Mouse (Mus musculus) left cerebral cortex, adult 18-20 months (tissue): Measurements from ENCODE around the gene P2rx4. TPM values are rescaled to one million over a fixed set of nuclear protein-coding genes. Genes with fewer than 3 reads are reported as not detected.

Experiments used
- DNase-seq, 2 experiments: peaks; one replicate each; pipeline ENCODE4 v3.0.0; 2021 to 2022; ENCODE audit warnings: low spot score in 2 of 2, mixed read lengths in 1 of 2
- total RNA-seq, 2 experiments: library from RNA; stranded (reverse); gene quantifications; 2 replicates each; pipeline ENCODE4 v1.2.3; 2021

P2rx4 gene
- total RNA-seq, 2 experiments from 2014 or later = 19.1 to 20.7 TPM

GRCm38 (mm10) chr5:122700837-122701212 lies 6.5 kb upstream of the P2rx4 start:
- no peak for DNase-seq

DNA sequence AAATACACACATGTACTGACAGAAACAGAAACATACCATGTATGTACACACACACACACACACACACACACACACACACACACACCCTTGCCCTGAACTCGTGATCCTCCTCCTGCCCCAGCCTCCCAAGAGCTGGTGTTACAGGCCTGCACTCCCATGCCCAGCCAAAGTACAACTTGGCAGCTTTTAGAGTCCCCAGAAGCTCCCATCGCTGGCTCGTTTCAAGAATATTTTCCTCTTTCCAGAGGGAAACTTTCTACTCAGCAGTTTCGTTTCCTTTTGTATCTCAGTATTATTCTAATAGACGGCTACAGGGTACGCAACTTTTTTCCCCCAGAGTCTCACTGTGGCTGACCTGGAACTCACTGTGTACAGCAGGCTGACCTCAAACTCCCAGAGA lies 5.2 kb upstream of the P2rx4 start:
- no peak for DNase-seq

GRCm38 (mm10) chr5:122703574-122703973 lies 3.8 kb upstream of the P2rx4 start:
- DNase-seq = no peak

- DNase-seq = no peak
Observed at GRCm38 (mm10) chr5:122704571-122704970, 2.8 kb upstream of the P2rx4 start.

DNA sequence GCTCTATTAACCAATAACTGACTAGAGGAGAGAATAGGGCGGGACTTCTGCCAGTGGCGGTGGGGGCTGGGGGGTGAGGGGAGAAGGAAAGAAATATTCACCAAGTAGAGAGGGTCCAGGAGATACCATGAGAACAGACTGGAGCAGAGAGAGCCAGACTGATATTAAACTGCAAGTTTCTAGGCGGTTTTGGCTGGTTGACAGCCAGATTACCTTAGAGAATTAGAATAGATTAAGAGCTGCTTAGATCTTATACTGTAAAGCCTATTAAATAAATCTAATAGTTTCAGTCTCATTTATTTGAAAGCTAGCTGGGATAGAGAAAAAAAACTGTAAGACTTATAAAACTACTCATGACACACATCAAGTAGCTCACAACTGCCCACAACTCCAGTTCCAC lies 2.2 kb upstream of the P2rx4 start:
- DNase-seq = no peak

DNA sequence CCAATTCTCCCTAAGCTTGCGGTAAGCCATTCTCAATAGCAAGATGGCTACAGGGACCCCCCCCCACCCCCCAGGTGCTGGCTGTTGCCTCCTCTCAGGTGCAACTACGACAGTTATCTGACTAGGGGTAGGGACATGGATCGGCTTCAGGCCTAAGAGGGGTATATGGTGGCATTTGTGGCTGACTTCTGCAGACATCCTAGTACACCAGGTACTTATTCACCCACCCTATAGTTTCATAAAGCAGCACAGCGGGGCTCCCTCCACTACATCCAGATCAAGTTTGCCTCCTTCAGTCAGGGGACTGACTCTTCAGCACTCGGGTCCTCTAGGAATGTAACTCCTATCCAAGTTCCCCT lies 448 bp upstream of the P2rx4 start:
- DNase-seq = no peak

DNA sequence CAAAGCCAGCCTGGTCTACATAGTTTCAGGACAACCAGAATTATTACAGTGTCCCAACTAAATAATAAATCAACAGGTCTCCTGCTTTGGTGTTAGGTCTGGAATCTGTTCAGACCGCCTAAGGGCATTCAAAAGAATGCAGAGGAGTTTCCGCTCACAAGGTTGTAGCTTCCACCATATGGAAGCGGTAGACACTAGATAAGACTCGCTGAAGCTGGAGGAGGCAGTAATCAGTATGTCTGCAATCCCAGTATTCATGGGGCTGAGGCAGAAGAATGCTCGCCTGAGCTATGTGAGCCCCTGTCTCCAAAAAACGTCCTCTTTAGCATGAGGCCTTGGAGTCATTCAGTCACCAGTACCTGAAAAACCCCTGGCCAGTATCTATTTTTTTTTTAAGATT lies 1.5 kb downstream of the P2rx4 start:
- no peak for DNase-seq

DNA sequence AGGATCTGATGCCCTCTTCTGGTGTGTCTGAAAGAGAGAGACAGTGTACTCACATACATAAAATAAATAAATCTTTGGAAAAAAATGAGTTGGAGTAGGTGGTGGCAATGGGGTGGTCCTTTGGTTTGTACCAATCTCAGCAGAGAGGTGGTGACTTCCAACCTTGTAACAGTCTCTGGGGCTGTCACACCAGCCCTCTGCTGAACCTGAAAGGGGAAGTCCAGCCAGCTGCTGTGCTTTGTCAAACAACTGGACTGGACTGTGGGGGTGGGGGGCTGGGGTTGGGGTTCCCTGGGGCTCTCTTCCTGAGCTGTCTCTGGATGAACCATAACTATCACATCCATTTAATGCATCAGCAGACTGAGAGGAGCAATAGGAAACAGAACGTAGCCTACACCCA lies 8.4 kb downstream of the P2rx4 start:
- DNase-seq = no peak

GRCm38 (mm10) chr5:122716793-122717192 lies 9.4 kb downstream of the P2rx4 start:
- no peak for DNase-seq

- DNase-seq = no peak
Observed at GRCm38 (mm10) chr5:122718400-122718799, 11.1 kb downstream of the P2rx4 start.

GRCm38 (mm10) chr5:122719168-122719567 lies 11.8 kb downstream of the P2rx4 start:
- DNase-seq = no peak

GRCm38 (mm10) chr5:122725453-122725852 lies 18.1 kb downstream of the P2rx4 start:
- no peak for DNase-seq

DNA sequence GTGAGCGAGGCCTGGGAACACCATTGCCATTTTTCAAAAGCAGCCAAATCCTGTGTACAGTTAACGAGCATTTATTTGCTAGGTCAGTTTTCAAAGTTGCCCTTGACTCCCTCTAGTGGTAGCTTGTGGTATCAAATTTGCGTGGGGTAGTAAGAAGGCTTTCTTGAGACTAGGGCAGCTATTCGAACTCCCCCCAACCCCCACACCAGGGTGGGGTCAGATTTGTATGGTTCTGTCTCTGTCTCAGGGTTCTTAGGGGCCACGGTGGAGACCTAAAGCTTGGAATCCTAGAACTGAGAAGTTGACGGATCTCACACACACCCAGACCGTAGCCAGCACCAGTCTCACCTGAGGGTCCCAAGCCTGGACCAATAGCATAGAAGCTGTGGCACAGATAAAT lies 18.7 kb downstream of the P2rx4 start:
- DNase-seq = peak; percentile 78 to 84

DNA sequence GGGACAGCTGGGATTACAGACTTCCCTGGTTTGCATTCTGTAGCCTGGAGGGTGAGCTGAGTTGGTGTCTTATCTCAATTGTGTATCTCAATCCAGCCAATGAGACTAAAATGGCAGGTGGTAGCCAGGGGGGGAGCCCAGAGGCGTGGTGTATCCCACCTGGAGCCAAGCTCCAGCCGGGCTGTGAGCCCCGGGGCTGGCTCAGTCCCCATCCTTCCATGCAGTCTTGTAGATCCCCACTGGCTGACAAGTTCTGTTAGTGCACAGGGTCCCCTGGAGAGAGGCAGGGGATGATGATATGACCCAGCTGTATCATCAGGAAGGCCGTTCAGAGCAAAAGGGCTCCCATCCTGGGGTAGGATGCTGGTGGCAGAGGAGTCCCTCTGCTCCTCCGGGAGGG lies 19.3 kb downstream of the P2rx4 start:
- no peak for DNase-seq

DNA sequence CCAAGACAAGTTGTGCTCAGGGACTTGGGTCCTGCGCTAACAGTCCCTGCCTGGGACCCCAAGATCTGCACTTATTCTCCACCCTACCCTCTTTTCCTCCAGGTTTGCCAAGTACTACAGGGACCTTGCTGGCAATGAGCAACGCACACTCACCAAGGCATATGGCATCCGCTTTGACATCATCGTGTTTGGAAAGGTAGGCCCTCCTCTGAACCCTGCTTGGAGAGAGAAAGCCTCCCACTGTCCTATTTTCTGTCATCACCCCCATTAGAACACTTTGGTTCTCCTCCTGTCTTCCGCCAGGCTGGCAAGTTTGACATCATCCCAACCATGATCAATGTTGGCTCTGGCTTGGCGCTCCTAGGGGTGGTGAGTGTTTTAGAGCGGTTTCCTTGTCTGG lies 19.8 kb downstream of the P2rx4 start:
- no peak for DNase-seq

GRCm38 (mm10) chr5:122730776-122731175 lies 23.4 kb downstream of the P2rx4 start:
- no peak for DNase-seq

DNA sequence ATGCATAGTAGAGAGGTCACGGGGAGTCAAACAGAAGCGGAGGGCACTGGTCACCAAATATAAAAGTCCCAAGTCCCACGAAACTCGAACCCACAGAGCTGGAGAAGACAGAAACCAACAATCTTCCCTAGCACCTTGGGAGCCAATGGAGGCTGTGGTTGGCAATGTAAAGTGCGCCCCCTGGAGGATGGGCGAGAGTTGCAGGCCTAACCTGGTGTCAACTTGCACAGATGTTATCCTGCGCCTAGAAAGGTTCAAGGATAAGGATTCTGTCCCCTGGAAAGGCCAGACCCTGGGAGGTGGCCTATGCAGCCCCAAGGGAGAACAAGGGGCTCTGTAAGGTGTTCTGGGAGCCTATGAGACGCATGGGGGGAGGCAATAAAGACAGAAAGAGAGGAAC lies 24.0 kb downstream of the P2rx4 start:
- peak; percentile 58 to 66 for DNase-seq

GRCm38 (mm10) chr5:122731991-122732673 lies 24.8 kb downstream of the P2rx4 start:
- DNase-seq = no peak

DNA sequence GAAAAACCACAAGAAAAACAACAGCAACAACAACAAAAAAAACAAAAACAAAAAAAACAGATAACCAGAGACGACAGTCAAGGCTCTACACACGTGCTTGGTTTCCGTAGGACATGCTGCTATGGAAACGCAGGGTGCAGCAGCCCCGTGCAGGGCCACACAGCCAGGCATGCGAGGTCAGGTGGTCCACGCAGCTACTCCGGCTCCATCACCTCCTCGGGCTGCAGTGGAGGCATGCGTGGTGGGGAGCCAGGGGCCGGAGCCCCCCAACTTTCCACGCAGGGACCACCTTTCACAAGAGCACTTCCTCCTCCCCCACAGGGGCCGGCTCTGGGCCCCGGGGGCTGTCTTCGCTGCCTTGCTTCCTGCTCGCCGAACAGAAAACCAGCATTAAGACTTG lies 26.5 kb downstream of the P2rx4 start:
- DNase-seq = no peak

DNA sequence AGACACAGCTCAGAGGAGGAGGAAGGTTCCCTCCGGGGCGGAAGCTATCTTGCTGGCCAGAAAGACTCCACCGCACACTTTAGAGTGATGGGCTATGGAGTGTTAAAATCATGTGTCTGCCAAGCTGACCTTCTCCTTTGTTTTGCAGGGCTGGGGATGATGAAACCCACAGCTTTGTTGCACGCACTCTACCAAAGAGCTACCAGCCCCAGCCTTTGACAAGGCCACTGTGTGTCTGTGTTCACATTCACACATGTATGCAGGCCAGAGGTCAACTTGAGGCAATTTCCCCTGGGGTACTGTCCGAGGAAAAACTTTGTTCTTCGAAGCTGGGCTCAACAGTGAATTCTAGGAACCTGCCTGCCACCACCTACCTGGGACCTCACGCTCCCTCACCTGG lies 28.5 kb downstream of the P2rx4 start:
- DNase-seq = no peak

GRCm38 (mm10) chr5:122736761-122737160 lies 29.4 kb downstream of the P2rx4 start:
- no peak for DNase-seq

GRCm38 (mm10) chr5:122743880-122744422 lies 36.6 kb downstream of the P2rx4 start:
- no peak for DNase-seq

- DNase-seq = no peak
Observed at GRCm38 (mm10) chr5:122747950-122748349, 40.6 kb downstream of the P2rx4 start.

DNA sequence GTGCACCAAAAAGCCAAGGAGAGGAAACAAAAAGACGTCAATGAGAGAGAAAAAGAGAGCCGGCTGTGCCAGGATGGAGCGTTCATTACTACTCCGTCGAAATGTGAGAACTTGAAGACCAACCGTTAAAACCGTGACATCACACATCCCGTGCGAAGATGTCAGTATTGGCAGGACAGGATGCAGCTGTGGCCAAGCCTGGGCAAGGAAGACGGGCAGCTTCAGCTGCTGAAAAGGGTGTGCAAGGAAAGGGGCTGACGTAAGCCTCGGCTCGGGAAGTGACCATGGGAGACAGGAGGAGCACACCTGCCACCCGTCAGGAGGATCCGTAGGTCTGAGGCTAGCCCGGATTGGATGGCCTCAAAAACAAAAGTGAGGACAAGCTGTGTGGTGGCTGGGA lies 47.1 kb downstream of the P2rx4 start:
- DNase-seq = no peak
